Mouse (Mus musculus) c-Kit-positive CD71-negative TER-119-negative erythroid progenitor cells, embryonic 14.5 days (primary cell): Measurements from ENCODE around the gene Cblc.

ENCODE experiments used
- DNase-seq: peaks from one replicate; pipeline ENCODE4 v3.0.0-alpha.2; 2013; ENCODE audit warnings: low read depth

Cblc gene

DNA sequence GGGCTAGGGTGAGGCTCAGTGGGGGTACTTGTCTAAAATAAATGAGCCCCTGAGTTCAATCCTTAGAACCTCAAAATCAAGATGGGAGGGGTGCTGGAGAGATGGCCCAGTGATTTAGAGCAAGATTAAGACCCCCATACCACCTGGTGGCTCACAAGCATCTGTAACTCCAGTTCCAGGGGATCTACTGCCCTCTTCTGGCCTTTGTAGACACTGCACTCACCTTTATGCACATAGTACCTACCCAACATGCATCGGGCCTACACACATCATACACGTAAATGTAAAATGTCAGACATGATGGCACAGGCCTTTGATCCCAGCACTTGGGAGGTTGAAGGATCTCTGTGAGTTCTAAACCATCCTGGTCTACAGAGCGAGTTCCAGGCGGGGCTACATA lies 14.0 kb downstream of the Cblc start:
- peak; percentile 35 for DNase-seq

GRCm38 (mm10) chr7:19781741-19782140 lies 14.9 kb downstream of the Cblc start:
- no peak for DNase-seq

- no peak for DNase-seq
Measured at GRCm38 (mm10) chr7:19779903-19780302, 16.7 kb downstream of the Cblc start.

DNA sequence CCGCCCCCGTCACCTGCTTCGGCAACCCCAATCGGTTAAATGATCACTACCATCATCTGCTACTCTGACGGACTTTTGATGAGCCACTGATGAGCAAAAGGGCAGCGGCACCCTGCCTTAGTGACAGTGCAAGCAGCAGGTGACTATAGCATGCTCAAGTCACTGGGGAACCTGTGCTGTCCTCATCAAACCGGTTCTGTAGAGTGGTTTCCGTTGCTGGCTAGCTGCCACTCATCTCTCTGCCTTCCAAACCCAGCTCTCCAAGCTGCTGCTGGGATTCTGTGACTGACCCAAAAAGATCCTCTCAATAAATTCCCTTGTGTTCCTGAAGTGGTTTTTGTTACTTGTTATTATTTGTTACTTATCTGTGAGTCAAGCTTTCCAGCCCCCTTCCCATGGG lies 18.0 kb downstream of the Cblc start:
- no peak for DNase-seq

DNA sequence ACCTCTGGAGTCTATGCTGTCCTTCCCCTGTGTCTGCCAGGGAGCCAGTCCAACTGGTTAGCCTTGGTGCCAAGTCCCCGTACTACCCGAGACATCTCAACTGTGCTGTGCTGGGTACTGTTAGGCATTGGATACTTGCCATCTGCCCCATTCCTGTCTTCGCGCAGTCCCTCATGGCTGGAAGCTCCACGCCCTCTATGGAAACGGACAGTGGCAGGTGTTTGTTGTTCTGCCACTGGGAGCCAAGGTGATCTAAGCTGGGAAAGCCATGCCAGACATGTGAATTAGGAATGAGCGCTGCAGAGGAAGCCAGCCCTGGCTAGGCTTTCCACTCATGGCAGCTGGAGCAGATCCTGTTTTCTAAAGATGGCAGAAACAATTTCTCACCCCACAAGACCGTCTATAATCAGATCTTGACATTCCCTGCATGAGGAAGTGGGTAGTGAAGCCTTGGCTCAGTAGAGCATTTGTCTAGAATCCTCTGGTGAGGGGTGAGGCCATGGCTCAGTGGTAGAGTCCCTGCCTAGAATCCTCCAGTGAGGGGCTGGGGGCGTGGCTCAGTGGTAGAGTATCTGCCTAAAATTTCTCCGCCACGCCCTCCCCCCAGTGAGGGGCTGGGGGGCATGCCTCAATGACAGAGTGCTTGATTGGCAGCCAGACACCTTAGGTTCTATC lies 19.4 kb downstream of the Cblc start:
- no peak for DNase-seq

DNA sequence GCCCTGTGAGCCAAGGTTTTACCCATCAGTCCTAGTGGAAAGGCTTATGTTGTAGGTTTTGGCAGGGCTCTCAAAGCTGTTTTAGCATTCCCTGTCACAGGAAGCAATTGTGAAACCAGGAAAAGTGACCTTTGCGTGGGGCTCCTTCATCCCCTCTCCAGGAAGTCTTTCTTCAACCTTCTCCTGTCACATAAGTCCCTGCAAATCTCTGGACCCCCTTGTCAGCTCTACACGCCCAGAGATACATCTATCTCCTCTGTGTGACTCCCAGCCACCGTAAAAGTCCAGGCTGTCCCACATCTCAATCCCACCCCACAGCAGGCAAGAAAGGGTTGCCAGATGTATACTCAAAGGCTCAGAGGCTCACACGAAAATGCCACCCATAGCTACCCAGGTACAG lies 24.9 kb downstream of the Cblc start:
- DNase-seq, result no peak

DNA sequence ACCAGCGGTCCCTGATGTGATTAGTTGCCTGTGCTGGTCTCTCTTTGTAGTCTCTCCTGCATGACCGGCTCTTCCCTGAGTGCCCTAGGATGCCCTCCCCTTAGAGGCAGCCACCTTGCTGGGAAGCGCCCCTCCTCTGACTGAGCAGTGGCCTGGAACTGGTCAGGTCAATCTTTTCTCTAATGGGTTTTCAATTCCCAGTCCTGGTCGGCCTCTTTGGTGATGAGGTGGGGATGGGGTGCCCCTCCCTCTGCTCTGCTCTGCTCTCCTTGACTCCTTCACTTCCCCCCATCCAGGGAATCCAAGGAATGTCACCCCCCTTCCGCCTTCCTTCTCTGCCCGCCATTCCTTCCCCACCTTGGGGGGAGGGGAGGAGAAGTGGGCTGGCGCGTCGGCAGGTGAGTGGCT lies 25.6 kb downstream of the Cblc start, which contains the start of gene Bcam:
Gene Bcam, minus strand, starts transcription at position 33 of the 408 bp plus-strand sequence.
- DNase-seq, result no peak

DNA sequence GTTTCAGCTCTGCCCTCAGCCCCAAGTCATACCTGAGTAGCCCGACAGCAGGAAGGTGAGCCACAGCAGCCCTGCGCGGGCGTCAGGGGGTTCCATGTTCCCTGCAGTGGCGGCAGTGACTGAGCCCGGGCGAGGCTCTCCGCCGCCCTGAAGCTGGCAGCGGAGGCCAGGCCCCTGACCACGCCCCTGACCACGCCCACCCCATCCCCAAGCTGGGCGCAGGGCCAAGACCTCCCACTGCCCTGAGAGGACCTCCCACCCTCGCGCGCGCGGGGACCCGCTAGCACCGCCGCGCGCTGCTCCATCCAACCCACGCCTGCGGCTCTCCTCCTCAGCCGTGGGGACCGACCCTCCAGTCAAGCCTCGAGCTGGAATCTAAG lies 26.2 kb downstream of the Cblc start:
- peak; percentile 35 for DNase-seq

DNA sequence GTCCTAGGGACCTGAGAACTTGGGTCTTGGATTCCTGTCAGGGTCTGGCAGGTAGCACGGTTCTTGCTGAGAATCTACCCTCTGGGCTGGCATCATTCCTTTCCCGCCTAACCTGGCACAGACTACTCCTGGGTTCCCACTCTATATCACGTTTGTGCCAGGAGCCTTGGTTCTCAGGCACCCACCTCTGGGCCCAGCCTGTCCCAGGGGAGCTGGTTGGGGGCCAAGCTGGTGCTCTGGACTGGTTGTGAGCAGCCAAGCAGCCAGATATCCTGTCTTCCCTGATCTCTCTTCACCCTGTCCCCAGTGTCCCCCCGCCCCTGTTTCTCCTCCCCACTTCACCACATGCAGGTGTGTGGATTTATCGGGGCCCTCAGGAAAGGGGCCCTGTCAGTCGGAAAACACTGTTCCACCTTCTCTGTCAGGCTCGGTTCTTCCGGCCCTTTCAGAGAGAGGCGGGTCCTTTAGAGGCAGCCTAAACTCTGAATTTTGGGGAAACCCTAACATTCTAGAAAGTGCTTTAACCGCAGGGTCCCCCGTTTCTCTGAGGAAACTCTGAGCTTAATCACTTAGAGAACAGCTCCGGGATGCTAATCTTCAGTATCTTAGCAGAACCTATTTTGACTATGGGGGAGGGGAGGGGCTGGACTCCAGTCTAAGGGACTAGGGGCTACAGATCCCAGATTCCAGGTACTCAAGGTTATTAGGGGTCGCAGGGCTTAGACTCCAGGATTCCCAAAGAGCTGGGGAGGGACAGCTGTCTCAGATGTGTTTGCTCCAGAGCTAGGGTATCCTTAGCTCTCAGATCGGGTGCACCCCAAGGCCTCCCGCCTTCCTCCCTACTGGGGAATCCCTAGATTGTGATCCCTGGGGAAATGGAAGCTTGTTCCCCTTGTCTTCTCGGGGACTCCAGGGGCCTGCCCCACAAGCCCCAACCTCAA lies 26.9 kb downstream of the Cblc start:
- DNase-seq, result no peak

- no peak for DNase-seq
Measured at GRCm38 (mm10) chr7:19769001-19769400, 27.6 kb downstream of the Cblc start.

DNA sequence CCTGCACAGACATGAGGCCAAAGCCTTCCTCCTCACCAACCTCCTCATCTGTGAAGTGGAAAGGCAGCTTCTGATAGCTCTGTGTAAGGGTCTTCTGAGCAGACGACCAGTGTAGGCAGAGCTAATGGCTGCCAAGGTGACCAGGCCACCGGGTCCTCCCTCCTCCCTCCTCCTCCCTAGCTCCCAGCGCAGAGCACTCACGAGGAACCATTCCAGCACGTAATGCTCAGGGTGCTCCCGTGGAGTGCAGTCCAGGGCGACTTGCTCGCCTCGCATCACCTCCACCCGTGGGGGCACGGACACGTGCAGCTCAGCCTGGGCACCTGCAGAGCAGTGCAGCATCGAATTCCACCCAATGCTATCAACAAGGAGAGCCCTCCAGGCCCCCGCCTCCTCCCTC lies 28.4 kb downstream of the Cblc start:
- no peak for DNase-seq

DNA sequence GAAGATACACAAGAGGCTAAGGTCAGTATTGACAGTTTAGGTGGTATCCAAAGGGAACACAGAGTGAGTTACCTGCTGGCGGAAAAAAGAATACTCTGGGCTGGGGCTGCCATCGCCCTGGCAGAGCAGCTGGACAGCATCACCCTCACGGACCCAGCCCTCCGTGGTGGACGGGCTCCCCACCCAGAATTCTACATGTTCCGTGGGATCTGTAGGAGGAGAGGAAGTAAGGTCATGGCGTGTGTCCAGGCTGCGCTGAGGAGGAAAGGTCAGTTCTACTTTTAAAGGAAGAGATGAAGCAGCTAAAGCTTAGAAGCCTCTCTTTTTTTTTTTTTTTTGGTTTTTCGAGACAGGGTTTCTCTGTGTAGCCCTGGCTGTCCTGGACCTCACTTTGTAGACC lies 32.0 kb downstream of the Cblc start:
- no peak for DNase-seq

- DNase-seq, result no peak
Measured at GRCm38 (mm10) chr7:19763829-19764477, 32.7 kb downstream of the Cblc start.

DNA sequence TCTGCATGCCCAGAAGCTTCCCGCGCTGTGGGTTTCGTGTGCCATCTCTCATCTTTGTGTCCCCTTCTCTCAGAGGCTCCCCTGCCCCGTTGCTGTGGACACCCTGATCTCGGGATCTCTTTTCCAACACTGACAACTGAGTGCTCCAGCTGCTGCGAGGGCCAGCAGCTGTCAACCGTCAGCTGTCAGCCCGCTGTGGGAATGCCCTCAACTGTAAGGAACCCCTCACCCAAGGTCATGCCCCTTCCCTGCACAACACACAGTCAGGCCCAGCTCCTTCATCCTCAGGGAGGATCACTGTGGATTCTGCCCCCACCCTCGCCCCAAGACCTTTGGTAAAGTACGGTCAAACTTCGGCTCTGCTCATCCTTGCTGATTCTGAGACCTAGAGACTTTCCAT lies 34.3 kb downstream of the Cblc start:
- no peak for DNase-seq

- DNase-seq, result no peak
Measured at GRCm38 (mm10) chr7:19760021-19760420, 36.6 kb downstream of the Cblc start.

- DNase-seq, result no peak
Measured at GRCm38 (mm10) chr7:19758623-19759022, 38.0 kb downstream of the Cblc start.

GRCm38 (mm10) chr7:19755851-19756786 lies 40.5 kb downstream of the Cblc start:
- no peak for DNase-seq

DNA sequence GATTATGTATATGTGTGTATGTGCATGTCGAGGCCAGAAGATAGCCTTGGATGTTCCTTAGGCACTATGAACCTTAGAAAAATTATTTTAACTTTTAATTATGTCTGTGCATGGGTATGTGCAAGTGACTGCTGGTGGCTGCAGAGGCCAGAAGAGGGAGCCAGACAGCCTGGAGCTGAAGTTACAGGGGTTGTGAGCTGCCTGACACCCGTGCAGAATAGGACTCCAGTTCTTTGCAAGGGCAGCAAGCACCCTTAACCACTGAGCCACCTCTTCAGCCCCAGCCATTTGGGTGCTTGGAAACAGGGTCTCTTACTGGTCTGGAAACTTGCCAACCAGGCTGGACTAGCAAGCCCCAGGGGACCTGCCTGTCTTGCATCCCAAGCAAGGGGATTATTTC lies 41.6 kb downstream of the Cblc start:
- no peak for DNase-seq

- no peak for DNase-seq
Measured at GRCm38 (mm10) chr7:19754065-19754464, 42.5 kb downstream of the Cblc start.

DNA sequence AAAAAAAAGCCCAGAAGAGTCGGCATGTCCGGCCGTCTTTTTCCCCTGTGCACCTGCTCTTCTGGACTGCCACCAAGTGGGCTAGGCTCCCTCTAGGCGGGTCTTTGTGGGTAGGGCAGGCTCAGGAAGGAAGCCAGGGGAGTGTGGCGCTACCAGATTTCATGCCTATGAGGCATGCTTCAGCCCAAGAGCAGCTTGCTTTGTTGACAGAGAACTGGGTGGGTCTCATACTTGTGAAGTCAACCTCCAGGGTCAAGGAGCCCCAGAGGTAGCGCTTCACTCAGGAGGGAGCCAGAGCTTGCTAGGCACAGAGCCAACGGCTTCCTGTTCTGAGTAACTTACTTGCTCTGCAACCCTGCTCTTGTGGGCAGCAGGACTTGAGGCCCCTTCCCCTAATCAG lies 43.0 kb downstream of the Cblc start:
- DNase-seq, result no peak

- no peak for DNase-seq
Measured at GRCm38 (mm10) chr7:19752652-19753051, 44.0 kb downstream of the Cblc start.

GRCm38 (mm10) chr7:19751070-19751383 lies 45.6 kb downstream of the Cblc start:
- no peak for DNase-seq
